Mouse (Mus musculus): ENCODE results near the gene Tle4. TPM values are rescaled to one million over a fixed set of nuclear protein-coding genes. Genes with fewer than 3 reads are reported as not detected.

Tle4 gene
- polyA plus RNA-seq, 1 experiment: 0.76 TPM

DNA sequence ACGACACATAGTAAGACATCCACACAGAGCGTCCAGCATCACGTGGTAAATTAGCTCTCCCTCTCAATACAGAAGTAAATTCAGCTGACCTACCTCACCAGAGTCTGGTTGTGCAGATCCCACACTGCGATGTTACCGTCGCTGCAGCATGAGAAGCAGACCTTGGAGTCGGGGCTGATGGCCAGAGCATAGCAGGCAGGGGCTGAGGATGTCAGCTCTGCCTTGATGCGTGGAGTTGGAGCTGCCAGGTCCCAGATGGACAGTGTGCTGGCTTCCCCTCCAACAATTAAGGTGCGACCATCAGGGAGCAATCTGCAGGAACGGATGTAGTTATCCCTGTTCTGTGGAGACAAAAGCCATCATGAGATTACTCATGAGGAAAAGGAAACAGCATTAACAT, 144.4 kb downstream of the Tle4 start:
- TF ChIP-seq SRF (IDR thresholded peaks at IDR 0.05; ENCODE audit: control insufficient read depth, insufficient read length, low read depth): no peak
- no peak for TF ChIP-seq POLR2AphosphoS2 (IDR thresholded peaks at IDR 0.05; ENCODE audit: insufficient read length, low read depth)
- no peak for TF ChIP-seq CEBPB (IDR thresholded peaks at IDR 0.05; ENCODE audit: insufficient read depth, poor library complexity, severe bottlenecking)
- TF ChIP-seq MYOD1 (IDR thresholded peaks at IDR 0.05; ENCODE audit: control insufficient read depth in 1 of 3, insufficient read length in 2 of 3, low read depth in 2 of 3): no peak
- TF ChIP-seq MYOG (IDR thresholded peaks at IDR 0.05; ENCODE audit: control insufficient read depth in 1 of 3, insufficient read depth in 1 of 3, insufficient read length in 2 of 3, low read depth in 2 of 3): no peak
- TF ChIP-seq E2F4 (IDR thresholded peaks at IDR 0.05; ENCODE audit: insufficient read depth): no peak
- TF ChIP-seq POLR2A (IDR thresholded peaks at IDR 0.05; ENCODE audit: insufficient read length, low read depth): no peak
- Histone ChIP-seq H3K4me2 (ENCODE audit: low read depth) (no peak overlapping the region), H3ac (ENCODE audit: control insufficient read depth, insufficient read length) (no peak overlapping the region), H3K79me2 (ENCODE audit: control insufficient read depth, insufficient read depth) (no peaks in the 10 kb centered on the region), H3K4me3 (no peak overlapping the region), H3K27me3 (ENCODE audit: control insufficient read depth, insufficient read depth, insufficient read length) (no peaks in the 10 kb centered on the region), H3K36me3 (ENCODE audit: control insufficient read depth, insufficient read depth) (no peaks in the 10 kb centered on the region)

DNA sequence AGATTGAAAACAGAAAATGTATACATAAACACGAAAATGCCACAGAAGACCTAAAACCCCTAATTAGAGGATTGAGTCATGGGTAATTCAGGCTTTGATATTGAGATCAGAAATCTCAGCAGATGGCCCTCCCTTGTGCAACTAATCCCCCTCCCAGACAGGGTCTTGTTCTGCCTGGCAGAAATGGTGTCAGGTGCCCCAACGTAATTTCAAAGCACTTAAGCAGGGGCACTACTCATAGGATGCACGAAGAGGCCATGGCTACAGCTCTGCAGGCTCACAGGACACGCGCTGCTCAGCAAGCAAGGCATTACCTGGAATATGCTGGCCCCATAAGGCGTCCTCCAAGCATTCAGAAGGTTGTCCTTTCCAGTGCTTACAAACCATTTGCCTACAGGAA, 146.5 kb downstream of the Tle4 start:
- Histone ChIP-seq H3K27me3 (ENCODE audit: control insufficient read depth, insufficient read depth, insufficient read length) (no peaks in the 10 kb centered on the region), H3ac (ENCODE audit: control insufficient read depth, insufficient read length) (no peak overlapping the region), H3K79me2 (ENCODE audit: control insufficient read depth, insufficient read depth) (no peaks in the 10 kb centered on the region), H3K36me3 (ENCODE audit: control insufficient read depth, insufficient read depth) (no peaks in the 10 kb centered on the region), H3K4me3 (no peak overlapping the region), H3K4me2 (ENCODE audit: low read depth) (no peak overlapping the region)
- TF ChIP-seq USF1 (IDR thresholded peaks at IDR 0.05; ENCODE audit: low read depth) (no peak), SRF (IDR thresholded peaks at IDR 0.05; ENCODE audit: control insufficient read depth, insufficient read length, low read depth) (no peak)

DNA sequence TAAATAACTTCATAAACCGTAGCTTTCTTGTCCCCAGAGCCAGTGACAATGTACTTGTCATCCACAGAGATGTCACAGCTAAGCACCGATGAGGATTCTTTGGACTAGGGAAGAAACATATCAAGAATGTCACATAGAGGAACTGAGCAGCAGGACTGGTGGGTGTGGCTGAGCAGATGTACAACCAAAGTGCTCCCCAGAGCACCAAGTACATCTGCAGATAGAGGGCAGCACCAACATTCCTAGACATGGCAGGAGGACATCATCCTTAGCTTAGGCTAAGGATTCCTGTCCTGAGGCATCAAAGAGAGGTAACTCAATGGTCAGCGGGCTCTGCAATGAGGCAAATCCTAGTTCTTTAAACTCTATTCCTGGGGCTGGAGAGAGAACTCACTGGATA, 148.1 kb downstream of the Tle4 start:
- Histone ChIP-seq H3ac (ENCODE audit: control insufficient read depth, insufficient read length) (no peak overlapping the region), H3K4me2 (ENCODE audit: low read depth) (no peak overlapping the region), H3K4me3 (no peak overlapping the region), H3K36me3 (ENCODE audit: control insufficient read depth, insufficient read depth) (no peaks in the 10 kb centered on the region), H3K79me2 (ENCODE audit: control insufficient read depth, insufficient read depth) (no peaks in the 10 kb centered on the region), H3K27me3 (ENCODE audit: control insufficient read depth, insufficient read depth, insufficient read length) (no peaks in the 10 kb centered on the region)
- no peak for TF ChIP-seq TCF12 (IDR thresholded peaks at IDR 0.05; ENCODE audit: insufficient read depth, poor library complexity, severe bottlenecking)
- no peak for TF ChIP-seq MYOG (IDR thresholded peaks at IDR 0.05; ENCODE audit: control insufficient read depth in 1 of 3, insufficient read depth in 1 of 3, insufficient read length in 2 of 3, low read depth in 2 of 3)
- TF ChIP-seq MYOD1 (IDR thresholded peaks at IDR 0.05; ENCODE audit: control insufficient read depth in 1 of 3, insufficient read length in 2 of 3, low read depth in 2 of 3): no peak
- no peak for TF ChIP-seq CEBPB (IDR thresholded peaks at IDR 0.05; ENCODE audit: insufficient read depth, poor library complexity, severe bottlenecking)
- no peak for TF ChIP-seq REST (IDR thresholded peaks at IDR 0.05; ENCODE audit: insufficient read depth, insufficient read length)
- no peak for TF ChIP-seq POLR2AphosphoS2 (IDR thresholded peaks at IDR 0.05; ENCODE audit: insufficient read length, low read depth)
- no peak for TF ChIP-seq SRF (IDR thresholded peaks at IDR 0.05; ENCODE audit: control insufficient read depth, insufficient read length, low read depth)
- TF ChIP-seq USF1 (IDR thresholded peaks at IDR 0.05; ENCODE audit: low read depth): no peak
- TF ChIP-seq POLR2A (IDR thresholded peaks at IDR 0.05; ENCODE audit: insufficient read length, low read depth): no peak
- TF ChIP-seq TCF3 (IDR thresholded peaks at IDR 0.05; ENCODE audit: insufficient read length, low read depth): no peak
- no peak for TF ChIP-seq E2F4 (IDR thresholded peaks at IDR 0.05; ENCODE audit: insufficient read depth)
- no peak for TF ChIP-seq MAX (IDR thresholded peaks at IDR 0.05; ENCODE audit: low read depth)

DNA sequence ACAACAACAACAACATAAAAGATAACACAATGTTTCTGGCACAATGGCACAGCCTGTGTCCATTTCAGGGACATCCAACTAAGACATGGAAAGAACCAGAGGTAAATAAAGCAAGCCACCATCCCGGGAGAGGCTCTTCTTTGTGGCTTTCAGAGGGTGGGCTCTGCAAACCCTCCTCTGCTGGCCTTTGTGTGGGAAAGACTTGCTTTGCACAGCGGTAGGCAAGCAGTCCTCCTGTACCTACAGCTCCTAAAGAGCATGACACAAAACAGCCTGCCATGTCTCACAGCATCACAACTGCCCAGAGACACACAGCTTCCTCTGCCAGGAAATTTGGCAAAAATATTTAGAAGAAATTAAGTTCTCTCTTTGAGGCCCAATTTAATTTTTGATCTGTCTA, 149.3 kb downstream of the Tle4 start:
- H3ac ChIP-seq (ENCODE audit: control insufficient read depth, insufficient read length): no peak overlapping the region
- no peaks in the 10 kb centered on the region for H3K27me3 ChIP-seq (ENCODE audit: control insufficient read depth, insufficient read depth, insufficient read length)
- TF ChIP-seq SRF (IDR thresholded peaks at IDR 0.05; ENCODE audit: control insufficient read depth, insufficient read length, low read depth): no peak
- TF ChIP-seq E2F4 (IDR thresholded peaks at IDR 0.05; ENCODE audit: insufficient read depth): no peak
- no peak for TF ChIP-seq MAX (IDR thresholded peaks at IDR 0.05; ENCODE audit: low read depth)
- no peak for TF ChIP-seq USF1 (IDR thresholded peaks at IDR 0.05; ENCODE audit: low read depth)
- TF ChIP-seq POLR2A (IDR thresholded peaks at IDR 0.05; ENCODE audit: insufficient read length, low read depth): no peak
- no peak for TF ChIP-seq CEBPB (IDR thresholded peaks at IDR 0.05; ENCODE audit: insufficient read depth, poor library complexity, severe bottlenecking)
- no peak for TF ChIP-seq MYOD1 (IDR thresholded peaks at IDR 0.05; ENCODE audit: control insufficient read depth in 1 of 3, insufficient read length in 2 of 3, low read depth in 2 of 3)
- TF ChIP-seq MYOG (IDR thresholded peaks at IDR 0.05; ENCODE audit: control insufficient read depth in 1 of 3, insufficient read depth in 1 of 3, insufficient read length in 2 of 3, low read depth in 2 of 3): no peak
- no peak for TF ChIP-seq TCF12 (IDR thresholded peaks at IDR 0.05; ENCODE audit: insufficient read depth, poor library complexity, severe bottlenecking)
- no peak for TF ChIP-seq TCF3 (IDR thresholded peaks at IDR 0.05; ENCODE audit: insufficient read length, low read depth)
- TF ChIP-seq POLR2AphosphoS2 (IDR thresholded peaks at IDR 0.05; ENCODE audit: insufficient read length, low read depth): no peak
- no peak for TF ChIP-seq REST (IDR thresholded peaks at IDR 0.05; ENCODE audit: insufficient read depth, insufficient read length)
- no peak overlapping the region for H3K4me2 ChIP-seq (ENCODE audit: low read depth)
- H3K36me3 ChIP-seq (ENCODE audit: control insufficient read depth, insufficient read depth): no peaks in the 10 kb centered on the region
- no peaks in the 10 kb centered on the region for H3K79me2 ChIP-seq (ENCODE audit: control insufficient read depth, insufficient read depth)
- no peak overlapping the region for H3K4me3 ChIP-seq

DNA sequence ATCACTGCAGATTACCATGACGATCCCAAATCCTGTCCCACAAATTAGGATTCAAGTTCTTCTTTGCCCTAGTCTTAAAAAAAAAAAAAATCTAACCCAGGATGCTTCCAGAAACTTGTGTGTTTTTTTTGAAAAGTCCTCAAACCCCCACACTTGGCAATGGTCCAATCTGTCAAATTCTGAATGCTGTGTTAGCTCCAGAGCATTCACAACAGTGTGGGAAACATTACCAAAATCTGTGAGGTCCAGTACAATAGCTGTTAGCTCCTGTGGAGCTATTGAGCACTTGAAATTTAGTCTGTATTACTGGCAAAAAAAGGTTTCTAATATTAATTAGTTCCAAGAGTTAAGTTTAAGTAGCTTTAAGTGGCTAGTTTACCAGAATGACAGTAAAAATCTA, 150.4 kb downstream of the Tle4 start:
- Histone ChIP-seq H3ac (ENCODE audit: control insufficient read depth, insufficient read length) (no peak overlapping the region), H3K4me3 (no peak overlapping the region), H3K36me3 (ENCODE audit: control insufficient read depth, insufficient read depth) (no peaks in the 10 kb centered on the region), H3K27me3 (ENCODE audit: control insufficient read depth, insufficient read depth, insufficient read length) (peaks cover 4% of the 10 kb centered on the region), H3K4me2 (ENCODE audit: low read depth) (no peak overlapping the region), H3K79me2 (ENCODE audit: control insufficient read depth, insufficient read depth) (no peaks in the 10 kb centered on the region)
- TF ChIP-seq SRF (IDR thresholded peaks at IDR 0.05; ENCODE audit: control insufficient read depth, insufficient read length, low read depth): no peak

Measured in myocyte (in vitro differentiated cells).